Mouse (Mus musculus): ENCODE data around the gene Epha5. TPM values are rescaled to one million over a fixed set of nuclear protein-coding genes. Genes with fewer than 3 reads are reported as not detected.

Epha5 gene
- 0.09 TPM for polyA plus RNA-seq (2014; fragmentation: Illumina TruSeq; extraction: RNeasy Lipid Tissue Mini Kit (QIAGEN cat#74804); ENCODE audit: low read depth, low replicate concordance)

GRCm38 (mm10) chr5:84417062-84417879 lies at the start of gene Epha5:
Gene Epha5, minus strand, starts transcription at chr5:84417382.

Data from adipose tissue, adult 10 weeks (tissue).